Mouse (Mus musculus) liver, embryonic 14.5 days (tissue): ENCODE measurements at regions not wholly inside any gene's neighbourhood (a gene's known extent, or its start where the extent isn't known, plus 50 kb on each side); places are given as distances from the start of the nearest gene placed in this dataset.

Experiments
- ATAC-seq: fragments of 200-750 bp; cut with Nextera tagmentation; 2 replicates; pipeline ENCODE4 v1.8.0; 2017; ENCODE audit warnings: moderate number of reproducible peaks, mild to moderate bottlenecking, moderate library complexity; ENCODE audit not compliant: insufficient read depth
- DNase-seq, 3 experiments: peaks; one replicate each; pipeline ENCODE4 v3.0.0-alpha.2; 2012 to 2013; ENCODE audit warnings: low read depth in 3 of 3, low spot score in 3 of 3
- H3K27ac ChIP-seq: fragments of 300-500 bp; sonication (generic); 2 replicates; pipeline ENCODE4 v1.5.1; 2014; ENCODE audit warnings: moderate library complexity, mild to moderate bottlenecking, control low read depth, inconsistent platforms
- H3K27me3 ChIP-seq: fragments of 300-500 bp; sonication (generic); 2 replicates; pipeline ENCODE4 v1.6.1; 2014; ENCODE audit warnings: mild to moderate bottlenecking, low read length, moderate library complexity; ENCODE audit not compliant: control insufficient read depth, insufficient read depth
- H3K36me3 ChIP-seq: fragments of 300-500 bp; sonication (generic); replicated peaks from 2 replicates; pipeline ENCODE4 v1.6.1; 2014; ENCODE audit warnings: low read depth; ENCODE audit not compliant: control insufficient read depth, insufficient read depth
- H3K4me1 ChIP-seq, 2 experiments: fragments of 200-500 bp in 1 of 2; fragments of 300-500 bp in 1 of 2; sonication (generic) in 1 of 2; replicated peaks; 2 replicates each; pipeline ENCODE4 v1.6.1; 2012 to 2014; ENCODE audit warnings: antibody characterized with exemption in 1 of 2, inconsistent platforms in 1 of 2, low read length in 1 of 2; ENCODE audit not compliant: control insufficient read depth in 2 of 2, insufficient read depth in 2 of 2
- H3K4me2 ChIP-seq: fragments of 300-500 bp; sonication (generic); 2 replicates; pipeline ENCODE4 v1.6.1; 2014; ENCODE audit warnings: low read depth, mild to moderate bottlenecking, control low read depth, moderate library complexity
- H3K4me3 ChIP-seq, 2 experiments: fragments of 200-500 bp in 1 of 2; fragments of 300-500 bp in 1 of 2; sonication (generic) in 1 of 2; 2 replicates each; pipeline ENCODE4 v1.5.1; 2012 to 2014; ENCODE audit warnings: low read depth in 2 of 2, low read length in 2 of 2, mild to moderate bottlenecking in 2 of 2, control low read depth in 1 of 2, inconsistent platforms in 1 of 2, moderate library complexity in 1 of 2; ENCODE audit not compliant: insufficient read depth in 1 of 2
- H3K9ac ChIP-seq: fragments of 300-500 bp; sonication (generic); replicated peaks from 2 replicates; pipeline ENCODE4 v1.6.1; 2014; ENCODE audit warnings: mild to moderate bottlenecking, control low read depth, moderate library complexity
- H3K9me3 ChIP-seq: fragments of 300-500 bp; sonication (generic); 2 replicates; pipeline ENCODE4 v1.6.1; 2016; ENCODE audit warnings: low read length, mixed read lengths; ENCODE audit not compliant: control insufficient read depth
- CTCF ChIP-seq: IDR thresholded peaks from 2 replicates; pipeline ENCODE4 v1.5.1; 2016; ENCODE audit warnings: antibody characterized with exemption, low read depth, control low read depth
- EP300 ChIP-seq: IDR thresholded peaks from 2 replicates; pipeline ENCODE4 v1.6.1; 2016; ENCODE audit warnings: antibody characterized with exemption, low read depth
- WGBS: fragments of 180-500 bp; shearing (Covaris S2); extraction: QIAGEN DNeasy Blood & Tissue Kit; methylation state at CpG from one replicate; pipeline ENCODE4 v1.1.7; 2014; ENCODE audit not compliant: insufficient replicate concordance; 5-methylcytosine and 5-hydroxymethylcytosine counted together

DNA sequence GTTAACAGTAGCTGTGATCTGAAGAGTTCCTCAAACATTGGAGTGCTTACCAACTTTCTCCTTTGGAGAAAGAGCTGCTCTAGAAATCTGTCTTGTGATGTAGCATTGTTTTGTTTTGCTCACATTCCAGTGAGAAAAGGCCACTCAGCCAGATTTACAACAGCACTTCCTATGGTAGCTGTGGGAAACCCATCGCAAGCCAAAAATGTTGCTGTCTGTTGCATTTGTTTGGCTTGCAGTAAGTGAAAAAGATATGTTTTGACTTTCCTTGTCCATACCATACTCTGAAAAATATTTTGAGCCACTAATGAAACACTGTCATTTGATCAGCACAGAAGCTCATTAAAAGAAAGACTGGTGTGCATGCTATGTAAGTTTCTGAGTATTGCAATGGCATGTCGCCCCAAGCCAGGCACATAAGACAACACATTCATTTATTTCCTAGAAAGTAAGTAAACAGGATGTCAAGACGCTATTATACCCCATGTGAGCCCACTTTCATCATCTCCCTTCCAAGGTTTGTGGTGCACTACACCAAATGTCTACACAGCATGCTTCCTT is 66.2 kb downstream of the Car2 start:
- H3K27ac ChIP-seq = no peak overlapping the region
- H3K9ac ChIP-seq = no peak overlapping the region
- H3K4me1 ChIP-seq = no peaks in the 10 kb centered on the region; a peak in 1 of 4 replicates
- TF ChIP-seq EP300 = no peak
- no peak for TF ChIP-seq CTCF
- no peaks in the 10 kb centered on the region for H3K27me3 ChIP-seq
- no peak overlapping the region for H3K4me2 ChIP-seq
- no peak for ATAC-seq
- no peak overlapping the region for H3K4me3 ChIP-seq
- 65% methylated on average over 3 of the region's 3 CpGs for WGBS
- H3K9me3 ChIP-seq = no peaks in the 10 kb centered on the region
- no peaks in the 10 kb centered on the region for H3K36me3 ChIP-seq
- no peak for DNase-seq

DNA sequence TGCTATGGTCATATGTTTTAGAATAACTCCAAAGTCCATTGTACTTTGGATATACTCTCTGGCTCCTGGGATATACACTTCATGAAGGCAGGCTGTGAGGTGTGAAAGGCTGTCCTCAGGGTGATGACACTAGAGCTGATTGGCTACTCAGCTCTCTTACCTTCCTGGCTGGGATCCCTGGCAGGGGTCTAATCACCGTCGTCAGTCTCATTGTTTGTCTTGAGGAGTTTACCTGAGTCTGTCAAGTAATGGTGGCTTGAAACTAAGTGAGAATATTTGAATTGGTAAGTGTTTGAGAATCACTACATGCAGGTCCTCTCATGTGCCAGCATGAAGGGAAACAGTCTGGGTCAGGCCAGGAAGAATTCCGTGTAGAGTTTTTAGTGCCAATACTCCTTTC is 66.9 kb downstream of the Car2 start:
- ATAC-seq = no peak
- Histone ChIP-seq H3K4me1 (peaks cover 0 to under 1% of the 10 kb centered on the region in 2 experiments; a peak in 3 of 4 replicates), H3K36me3 (no peaks in the 10 kb centered on the region), H3K27me3 (no peaks in the 10 kb centered on the region), H3K27ac (no peak overlapping the region), H3K9me3 (no peaks in the 10 kb centered on the region), H3K4me3 (no peak overlapping the region), H3K4me2 (no peak overlapping the region), H3K9ac (no peak overlapping the region)
- TF ChIP-seq EP300 (no peak), CTCF (no peak)
- DNase-seq = no peak
- 79% methylated on average over 3 of the region's 3 CpGs for WGBS

DNA sequence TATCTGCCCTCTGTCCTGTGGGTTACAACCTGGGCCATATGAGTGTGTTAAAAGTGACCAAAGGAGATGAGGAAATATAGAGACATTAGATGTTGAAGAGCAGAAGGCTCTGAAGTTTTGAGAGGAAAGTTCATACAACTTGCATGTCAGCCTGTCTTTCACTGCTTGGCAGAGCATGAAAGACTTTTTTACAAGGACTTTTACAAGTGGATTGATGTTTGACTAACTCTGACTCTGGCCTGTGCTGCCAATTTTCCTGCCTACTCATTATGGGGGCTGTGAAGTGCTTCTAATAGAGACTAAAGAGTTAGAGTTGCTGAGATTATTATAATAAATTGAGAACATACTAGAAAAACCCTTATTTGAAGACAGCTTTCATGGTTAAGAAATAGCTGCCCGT is 71.4 kb downstream of the Car2 start:
- H3K4me2 ChIP-seq = no peak overlapping the region
- TF ChIP-seq EP300 (no peak), CTCF (no peak)
- no peaks in the 10 kb centered on the region for H3K9me3 ChIP-seq
- no peak overlapping the region for H3K4me3 ChIP-seq
- H3K9ac ChIP-seq = no peak overlapping the region
- H3K27me3 ChIP-seq = no peaks in the 10 kb centered on the region
- H3K4me1 ChIP-seq = peaks cover 0 to 9% of the 10 kb centered on the region in 2 experiments; a peak in 3 of 4 replicates
- DNase-seq (no peak), ATAC-seq (no peak)
- no peaks in the 10 kb centered on the region for H3K36me3 ChIP-seq
- 59% methylated on average over 1 of the region's 1 CpGs for WGBS
- no peak overlapping the region for H3K27ac ChIP-seq

DNA sequence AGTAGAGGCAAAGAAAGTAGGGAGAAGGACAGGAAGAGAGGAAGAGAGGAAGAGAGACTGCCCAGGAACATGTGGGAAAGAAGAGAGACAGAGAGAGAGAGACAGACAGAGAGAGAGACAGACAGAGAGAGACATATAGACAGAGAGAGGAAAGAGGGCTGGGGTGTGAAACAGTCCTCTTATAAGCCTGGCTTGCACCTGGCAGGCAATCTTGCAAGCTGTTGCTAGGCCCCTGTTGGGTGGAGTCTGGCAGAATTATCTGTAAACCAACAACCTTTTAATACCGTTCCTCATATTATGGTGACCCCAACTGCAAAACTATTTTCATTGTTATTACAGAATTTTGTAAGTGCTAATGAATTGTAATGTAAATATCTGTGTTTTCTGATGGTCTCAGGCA is 72.2 kb downstream of the Car2 start:
- Histone ChIP-seq H3K4me2 (no peak overlapping the region), H3K36me3 (no peaks in the 10 kb centered on the region), H3K27ac (no peak overlapping the region), H3K27me3 (no peaks in the 10 kb centered on the region), H3K4me3 (no peak overlapping the region), H3K9me3 (no peaks in the 10 kb centered on the region), H3K4me1 (peaks cover 0 to 9% of the 10 kb centered on the region in 2 experiments; a peak in 3 of 4 replicates), H3K9ac (no peak overlapping the region)
- ATAC-seq (peak; percentile 61), DNase-seq (no peak)
- TF ChIP-seq EP300 = no peak
- TF ChIP-seq CTCF = no peak
- 3% methylated on average over 1 of the region's 1 CpGs for WGBS

DNA sequence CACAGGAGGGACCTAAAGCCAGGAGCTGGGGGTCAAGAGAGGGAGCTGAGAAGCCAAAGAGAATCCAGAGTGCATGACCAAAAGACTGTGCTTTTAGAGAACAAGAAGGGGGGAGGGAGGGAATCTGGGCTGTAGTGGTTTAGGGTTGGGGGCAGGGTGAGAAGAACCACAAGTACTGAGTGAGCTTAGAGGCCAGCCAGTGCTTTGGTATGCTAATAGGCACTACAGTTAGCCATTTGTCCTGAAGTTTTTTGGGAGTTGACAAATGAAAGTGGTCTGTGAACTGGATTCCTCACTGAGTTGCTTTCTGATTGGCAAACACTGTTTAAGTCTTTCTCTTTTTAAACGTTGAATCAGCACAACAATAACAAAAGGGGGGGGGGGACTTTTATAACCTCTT is 73.5 kb downstream of the Car2 start:
- DNase-seq (no peak), ATAC-seq (no peak)
- no peaks in the 10 kb centered on the region for H3K36me3 ChIP-seq
- H3K4me1 ChIP-seq = peaks cover 0 to 9% of the 10 kb centered on the region in 2 experiments; a peak in 3 of 4 replicates
- no peaks in the 10 kb centered on the region for H3K27me3 ChIP-seq
- no peak overlapping the region for H3K9ac ChIP-seq
- TF ChIP-seq EP300 (no peak), CTCF (no peak)
- WGBS = 0% methylated on average over 1 of the region's 1 CpGs
- no peak overlapping the region for H3K4me3 ChIP-seq
- H3K27ac ChIP-seq = no peak overlapping the region
- no peak overlapping the region for H3K4me2 ChIP-seq
- no peaks in the 10 kb centered on the region for H3K9me3 ChIP-seq
